Mouse (Mus musculus): ENCODE data around the gene Edaradd. TPM values are rescaled to one million over a fixed set of nuclear protein-coding genes. Genes with fewer than 3 reads are reported as not detected.

Gene Edaradd
- polyA plus RNA-seq, 1 experiment from 2014 or later, result 0.17 TPM

- no peaks in the 10 kb centered on the region for H3K36me3 ChIP-seq (ENCODE audit: control insufficient read depth, insufficient read depth)
- no peak overlapping the region for H3K9ac ChIP-seq (ENCODE audit: low read depth, low read length)
- no peak overlapping the region for H3K4me3 ChIP-seq (ENCODE audit: low read depth, low read length)
- 83% methylated on average over 4 of the region's 4 CpGs for WGBS
- no peak for TF ChIP-seq CTCF (IDR thresholded peaks at IDR 0.05; ENCODE audit: low read depth)
- ATAC-seq, result no peak
- no peaks in the 10 kb centered on the region for H3K4me1 ChIP-seq (replicated peaks; ENCODE audit: control insufficient read depth, insufficient read depth, low read length)
- no peak overlapping the region for H3K27ac ChIP-seq (ENCODE audit: low read depth, low read length)
- no peaks in the 10 kb centered on the region for H3K9me3 ChIP-seq (ENCODE audit: control insufficient read depth)
- H3K4me2 ChIP-seq (replicated peaks; ENCODE audit: low read depth), result no peak overlapping the region
- no peaks in the 10 kb centered on the region for H3K27me3 ChIP-seq (replicated peaks; ENCODE audit: control insufficient read depth, insufficient read depth, low read length)
These were observed 5.4 kb upstream of the Edaradd start for GRCm38 (mm10) chr13:12525678-12526077.

GRCm38 (mm10) chr13:12522346-12522745 is 2.1 kb upstream of the Edaradd start:
- Histone ChIP-seq H3K4me3 (ENCODE audit: low read depth, low read length) (no peak overlapping the region), H3K9me3 (ENCODE audit: control insufficient read depth) (no peaks in the 10 kb centered on the region), H3K4me1 (replicated peaks; ENCODE audit: control insufficient read depth, insufficient read depth, low read length) (no peaks in the 10 kb centered on the region), H3K4me2 (replicated peaks; ENCODE audit: low read depth) (no peak overlapping the region), H3K9ac (ENCODE audit: low read depth, low read length) (no peak overlapping the region), H3K27me3 (replicated peaks; ENCODE audit: control insufficient read depth, insufficient read depth, low read length) (no peaks in the 10 kb centered on the region), H3K36me3 (ENCODE audit: control insufficient read depth, insufficient read depth) (no peaks in the 10 kb centered on the region), H3K27ac (ENCODE audit: low read depth, low read length) (no peak overlapping the region)
- TF ChIP-seq CTCF (IDR thresholded peaks at IDR 0.05; ENCODE audit: low read depth), result no peak
- ATAC-seq, result no peak

GRCm38 (mm10) chr13:12519371-12519770 is 867 bp downstream of the Edaradd start:
- Histone ChIP-seq H3K4me2 (replicated peaks; ENCODE audit: low read depth) (peak overlapping the region; percentile 96), H3K4me3 (ENCODE audit: low read depth, low read length) (peak overlapping the region; percentile 51), H3K9me3 (ENCODE audit: control insufficient read depth) (no peaks in the 10 kb centered on the region), H3K36me3 (ENCODE audit: control insufficient read depth, insufficient read depth) (no peaks in the 10 kb centered on the region), H3K4me1 (replicated peaks; ENCODE audit: control insufficient read depth, insufficient read depth, low read length) (no peaks in the 10 kb centered on the region), H3K27ac (ENCODE audit: low read depth, low read length) (no peak overlapping the region), H3K9ac (ENCODE audit: low read depth, low read length) (0 out of 2 replicates have a peak overlapping the region, but pooled peaks have one; percentile 50), H3K27me3 (replicated peaks; ENCODE audit: control insufficient read depth, insufficient read depth, low read length) (no peaks in the 10 kb centered on the region)
- ATAC-seq, result no peak
- TF ChIP-seq CTCF (IDR thresholded peaks at IDR 0.05; ENCODE audit: low read depth), result no peak
- 2% methylated on average over 18 of the region's 18 CpGs for WGBS

GRCm38 (mm10) chr13:12511189-12511965 is 8.9 kb downstream of the Edaradd start:
- 55% methylated on average over 9 of the region's 9 CpGs for WGBS
- no peak overlapping the region for H3K27ac ChIP-seq (ENCODE audit: low read depth, low read length)
- no peak for ATAC-seq
- no peaks in the 10 kb centered on the region for H3K4me1 ChIP-seq (replicated peaks; ENCODE audit: control insufficient read depth, insufficient read depth, low read length)
- no peak for TF ChIP-seq CTCF (IDR thresholded peaks at IDR 0.05; ENCODE audit: low read depth)
- H3K4me3 ChIP-seq (ENCODE audit: low read depth, low read length), result no peak overlapping the region
- no peak overlapping the region for H3K9ac ChIP-seq (ENCODE audit: low read depth, low read length)
- H3K4me2 ChIP-seq (replicated peaks; ENCODE audit: low read depth), result no peak overlapping the region
- no peaks in the 10 kb centered on the region for H3K9me3 ChIP-seq (ENCODE audit: control insufficient read depth)
- no peaks in the 10 kb centered on the region for H3K27me3 ChIP-seq (replicated peaks; ENCODE audit: control insufficient read depth, insufficient read depth, low read length)
- no peaks in the 10 kb centered on the region for H3K36me3 ChIP-seq (ENCODE audit: control insufficient read depth, insufficient read depth)

GRCm38 (mm10) chr13:12510032-12510431 is 10.2 kb downstream of the Edaradd start:
- H3K27me3 ChIP-seq (replicated peaks; ENCODE audit: control insufficient read depth, insufficient read depth, low read length), result no peaks in the 10 kb centered on the region
- TF ChIP-seq CTCF (IDR thresholded peaks at IDR 0.05; ENCODE audit: low read depth), result no peak
- no peak; the same call in 1 of the 2 replicates for ATAC-seq
- H3K27ac ChIP-seq (ENCODE audit: low read depth, low read length), result no peak overlapping the region
- no peak overlapping the region for H3K4me2 ChIP-seq (replicated peaks; ENCODE audit: low read depth)
- H3K4me1 ChIP-seq (replicated peaks; ENCODE audit: control insufficient read depth, insufficient read depth, low read length), result no peaks in the 10 kb centered on the region
- H3K36me3 ChIP-seq (ENCODE audit: control insufficient read depth, insufficient read depth), result no peaks in the 10 kb centered on the region
- 67% methylated on average over 6 of the region's 6 CpGs for WGBS
- H3K4me3 ChIP-seq (ENCODE audit: low read depth, low read length), result no peak overlapping the region
- no peaks in the 10 kb centered on the region for H3K9me3 ChIP-seq (ENCODE audit: control insufficient read depth)
- H3K9ac ChIP-seq (ENCODE audit: low read depth, low read length), result no peak overlapping the region

GRCm38 (mm10) chr13:12507426-12507825 is 12.8 kb downstream of the Edaradd start:
- Histone ChIP-seq H3K9ac (ENCODE audit: low read depth, low read length) (no peak overlapping the region), H3K4me2 (replicated peaks; ENCODE audit: low read depth) (no peak overlapping the region), H3K4me3 (ENCODE audit: low read depth, low read length) (no peak overlapping the region), H3K36me3 (ENCODE audit: control insufficient read depth, insufficient read depth) (no peaks in the 10 kb centered on the region), H3K27ac (ENCODE audit: low read depth, low read length) (no peak overlapping the region), H3K9me3 (ENCODE audit: control insufficient read depth) (no peaks in the 10 kb centered on the region), H3K27me3 (replicated peaks; ENCODE audit: control insufficient read depth, insufficient read depth, low read length) (no peaks in the 10 kb centered on the region), H3K4me1 (replicated peaks; ENCODE audit: control insufficient read depth, insufficient read depth, low read length) (no peaks in the 10 kb centered on the region)
- no peak for ATAC-seq
- no peak for TF ChIP-seq CTCF (IDR thresholded peaks at IDR 0.05; ENCODE audit: low read depth)
- WGBS, result 84% methylated on average over 6 of the region's 6 CpGs

Measured in intestine, postnatal 0 days (tissue).